Mouse (Mus musculus) left cerebral cortex, postnatal 14 days (tissue): ENCODE results near the gene Tubb2a. TPM values are rescaled to one million over a fixed set of nuclear protein-coding genes. Genes with fewer than 3 reads are reported as not detected.
"Not testable (repeated sequence)": the region's sequence is repeated elsewhere in the genome, so short reads cannot be mapped to it uniquely, and the experiment has no call there.

Experiments
- DNase-seq, 2 experiments: peaks; one replicate each; pipeline ENCODE4 v3.0.0; 2021 to 2022; ENCODE audit warnings: low spot score in 2 of 2, mixed read lengths in 1 of 2
- intact Hi-C: fragments of 180-260 bp; cut with DNase I; formaldehyde crosslinking; loops from one replicate; pipeline ENCODE4 v1.15.1; 2025
- total RNA-seq, 2 experiments: library from RNA; stranded (reverse); gene quantifications; 2 replicates each; pipeline ENCODE4 v1.2.3; 2021

Gene Tubb2a
- total RNA-seq, 2 experiments from 2014 or later, result 1,973 to 2,002 TPM

DNA sequence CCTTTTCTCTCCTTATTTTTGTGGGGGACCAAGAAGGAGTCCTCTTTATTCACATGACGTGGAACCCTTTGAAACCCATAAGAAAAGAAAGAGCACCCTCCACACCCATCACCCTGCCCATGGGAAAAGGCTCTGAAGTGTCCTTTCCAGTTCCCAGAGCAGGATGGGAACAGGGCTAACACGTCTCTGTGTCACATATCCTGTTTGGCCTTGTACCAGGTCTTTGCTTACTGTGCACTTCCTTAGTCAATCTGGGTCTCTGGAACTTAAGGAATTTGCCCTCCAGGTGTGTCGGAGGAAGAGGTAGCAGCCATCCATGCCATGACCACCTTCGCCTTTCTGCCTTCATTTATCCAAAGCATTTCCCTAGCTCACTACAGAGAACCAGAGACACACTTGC is 18.6 kb upstream of the Tubb2a start:
- DNase-seq, result no peak
- intact Hi-C loops, result loop anchor here (5.0 kb wide), 1 partner anchor 36 kb away; the partner anchor contains the start of gene Tubb2b

DNA sequence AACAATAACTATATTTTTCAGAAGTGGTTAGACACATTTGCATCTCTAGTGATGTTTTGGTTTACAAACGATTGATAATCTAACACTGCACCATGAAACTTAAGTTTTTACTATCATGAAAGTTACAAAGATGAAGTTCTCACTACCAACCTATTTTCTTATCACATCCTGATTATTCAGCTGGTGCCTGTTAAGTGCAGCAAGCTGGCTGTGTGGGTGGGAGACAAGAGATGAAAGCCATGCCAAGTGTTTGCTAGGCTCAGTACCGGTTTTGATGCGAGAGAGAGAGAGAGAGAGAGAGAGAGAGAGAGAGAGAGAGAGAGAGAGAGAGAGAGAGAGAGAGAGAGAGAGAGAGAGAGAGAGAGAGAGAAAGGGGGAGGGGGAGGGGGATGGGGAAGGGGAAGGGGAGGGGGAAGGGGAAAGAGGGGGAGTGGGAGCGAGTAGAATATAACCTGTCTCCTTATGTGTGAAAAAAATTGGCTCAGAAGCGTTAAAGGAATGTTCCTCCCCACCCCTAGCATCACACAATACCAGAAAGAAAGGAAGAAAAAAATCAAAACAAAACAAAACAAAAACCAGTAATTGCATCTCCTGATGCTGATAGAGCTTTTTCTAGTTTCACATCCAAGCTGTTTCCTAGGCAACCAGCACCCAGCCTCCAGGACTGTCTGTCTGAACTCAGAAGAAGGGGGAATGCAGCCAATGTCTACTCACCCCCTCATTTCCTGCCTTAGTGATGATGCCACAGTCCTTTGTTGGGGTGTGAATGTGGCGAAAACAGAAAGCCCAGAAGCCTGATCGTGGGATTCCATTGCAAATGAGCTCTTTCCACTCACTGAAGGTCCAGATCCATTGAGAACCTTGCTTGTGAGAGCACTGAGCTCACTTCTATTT is 18.0 kb upstream of the Tubb2a start:
- intact Hi-C loops, result loop anchor here (5.0 kb wide), 1 partner anchor 37 kb away; the partner anchor contains the start of gene Tubb2b
- DNase-seq, result peak; percentile 80 to 95

- intact Hi-C loops, result no loop called here
- DNase-seq, result no peak
Measured at GRCm38 (mm10) chr13:34089358-34089757, 11.6 kb upstream of the Tubb2a start.

DNA sequence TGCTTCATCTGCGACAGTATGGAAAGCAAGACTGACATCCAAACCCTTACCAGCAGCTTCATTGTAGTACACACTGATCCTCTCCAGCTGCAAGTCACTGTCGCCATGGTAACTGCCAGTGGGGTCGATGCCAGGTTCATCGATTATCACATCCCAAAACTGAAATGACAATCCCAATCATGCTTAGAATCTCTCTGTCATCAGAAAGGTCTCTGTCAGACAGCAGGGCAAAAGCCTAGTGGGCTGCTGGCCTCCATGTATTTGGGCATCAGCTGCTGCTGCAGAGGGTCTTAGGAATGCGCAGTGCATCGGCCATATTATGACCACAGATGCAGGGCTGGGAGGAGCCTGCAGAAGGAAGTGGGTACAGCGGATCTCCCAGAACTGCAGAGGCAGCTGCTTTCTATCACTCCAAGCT is 11.1 kb upstream of the Tubb2a start:
- intact Hi-C loops, result no loop called here

GRCm38 (mm10) chr13:34088201-34088649 is 10.4 kb upstream of the Tubb2a start:
- DNase-seq, intact Hi-C loops: not testable (repeated sequence)

More for the DNA sequence above, 11.1 kb upstream of the Tubb2a start:
- peak in 1 of 2 experiments; percentile 45 for DNase-seq

DNA sequence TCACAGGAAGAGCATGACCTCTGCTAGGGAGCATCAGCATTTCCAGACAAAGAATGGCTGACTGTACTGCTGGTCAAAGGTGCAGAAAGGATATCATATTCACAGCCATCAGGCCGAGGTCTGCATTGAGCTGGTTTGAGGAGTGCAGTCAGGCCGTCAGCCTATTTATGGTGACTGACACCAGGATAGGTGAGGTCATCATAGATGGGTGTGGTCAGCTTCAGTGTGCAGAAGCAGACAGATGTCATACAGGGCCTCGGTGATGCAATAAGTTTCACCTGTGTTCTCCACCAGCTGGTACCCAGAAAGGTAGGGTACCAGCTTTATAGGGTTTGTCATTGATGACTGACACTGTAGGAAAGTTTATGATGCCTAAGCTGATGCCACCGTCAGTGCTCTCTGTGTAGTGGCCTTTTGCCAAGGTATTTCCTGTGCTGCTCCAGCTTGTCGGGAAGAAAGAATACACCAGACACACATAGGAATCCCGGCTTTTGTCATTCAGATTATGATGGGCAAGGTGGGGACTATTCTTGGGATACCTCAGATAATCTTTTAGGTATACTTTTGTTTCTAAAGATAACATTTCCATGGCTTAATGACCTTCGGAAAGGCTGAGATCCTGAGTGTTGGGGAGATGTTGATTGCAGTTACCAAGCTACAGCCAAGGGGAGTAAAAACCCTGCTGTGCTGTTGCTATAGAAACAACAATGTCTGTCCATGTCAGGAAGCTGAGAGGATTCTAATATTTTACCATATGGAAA is 9.4 kb upstream of the Tubb2a start:
- intact Hi-C loops, result no loop called here
- no peak for DNase-seq

DNA sequence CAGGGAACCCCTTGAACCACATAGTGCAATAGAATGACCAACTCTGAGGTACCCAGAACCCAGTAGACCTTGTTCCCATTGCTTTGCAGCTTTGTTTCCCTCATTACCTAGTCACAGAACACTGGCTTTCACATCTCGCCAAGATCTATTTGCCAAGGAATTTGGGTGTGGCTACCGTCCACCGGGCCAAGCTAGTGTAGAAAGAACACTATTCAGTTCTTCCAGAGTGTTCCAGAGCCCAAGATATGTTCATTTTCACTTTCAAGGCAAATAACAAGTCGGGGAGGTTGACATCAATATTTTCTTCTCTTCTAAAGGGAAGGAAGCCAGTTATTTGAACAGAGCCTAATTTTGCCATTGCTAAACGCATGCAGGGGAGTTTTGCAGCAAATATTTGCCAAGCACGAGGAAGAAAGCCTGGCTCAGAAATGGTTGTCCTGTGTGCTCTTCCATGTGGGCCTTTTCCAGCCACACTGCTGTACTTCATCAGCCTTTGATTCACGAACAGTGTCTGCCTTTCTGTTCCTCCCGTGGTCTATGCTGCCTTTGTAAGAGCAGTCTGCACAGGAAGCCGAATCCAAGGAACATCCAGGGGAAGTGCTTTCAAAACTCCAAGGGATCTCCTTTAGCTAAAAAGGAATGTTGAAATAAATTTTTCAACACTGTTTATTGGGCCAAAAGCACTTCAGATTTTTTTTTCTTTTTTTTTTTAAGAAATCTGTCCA is 6.4 kb upstream of the Tubb2a start:
- no peak for DNase-seq
- intact Hi-C loops, result no loop called here

- intact Hi-C loops, result no loop called here
Measured at GRCm38 (mm10) chr13:34081926-34082325, 4.1 kb upstream of the Tubb2a start.

GRCm38 (mm10) chr13:34079801-34080200 is 2.0 kb upstream of the Tubb2a start:
- DNase-seq, result no peak

More at GRCm38 (mm10) chr13:34081926-34082325, 4.1 kb upstream of the Tubb2a start:
- DNase-seq, result no peak

GRCm38 (mm10) chr13:34078500-34079280 is 883 bp upstream of the Tubb2a start:
- intact Hi-C loops, result loop anchor here (2.0 kb wide), 1 partner anchor 50 kb away; no protein-coding TSS in a partner anchor
- no peak for DNase-seq

More at GRCm38 (mm10) chr13:34079801-34080200, 2.0 kb upstream of the Tubb2a start:
- intact Hi-C loops, result loop anchor here (2.0 kb wide), 1 partner anchor 49 kb away; no protein-coding TSS in a partner anchor

DNA sequence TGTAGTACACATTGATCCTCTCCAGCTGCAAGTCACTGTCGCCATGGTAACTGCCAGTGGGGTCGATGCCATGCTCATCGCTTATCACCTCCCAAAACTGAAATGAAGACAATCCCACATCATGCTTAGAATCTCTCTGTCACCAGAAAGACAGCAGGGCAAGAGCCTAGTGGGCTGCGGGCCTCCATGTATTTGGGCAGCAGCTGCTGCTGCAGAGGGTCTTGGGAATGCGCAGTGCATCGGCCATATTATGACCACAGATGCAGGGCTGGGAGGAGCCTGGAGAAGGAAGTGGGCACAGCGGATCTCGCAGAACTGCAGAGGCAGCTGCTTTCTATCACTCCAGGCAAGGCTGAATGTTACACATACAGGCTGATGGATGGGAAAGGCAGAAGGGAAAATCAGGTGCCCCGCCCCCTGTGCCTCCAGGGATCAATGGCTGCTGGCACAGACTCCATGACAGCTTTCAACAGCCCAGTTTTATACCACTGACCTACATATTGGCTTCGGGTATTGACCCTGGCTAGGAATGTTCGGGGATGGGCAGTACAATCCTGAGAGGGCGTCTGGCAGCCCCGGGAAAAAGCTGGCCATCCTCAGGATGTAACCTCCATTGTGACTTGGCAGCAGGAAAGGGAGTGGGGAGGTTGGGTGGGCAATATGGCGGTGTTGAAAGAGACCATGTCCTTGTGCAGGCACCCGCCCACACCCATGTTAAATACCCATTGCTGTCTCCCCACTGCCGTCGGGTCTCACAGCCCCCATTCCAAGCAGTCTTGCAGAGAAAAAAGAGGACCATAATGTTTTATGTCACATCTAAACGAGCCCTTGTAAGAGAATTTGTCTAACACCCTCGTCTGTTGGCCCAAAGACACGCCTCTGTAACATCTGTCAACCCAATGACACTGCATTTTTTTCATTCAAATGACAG is 981 bp downstream of the Tubb2a start:
- DNase-seq, result peak; percentile 64 to 78
- intact Hi-C loops, result loop anchor here (2.0 kb wide), 1 partner anchor 78 kb away; no protein-coding TSS in a partner anchor

GRCm38 (mm10) chr13:34075893-34076292 is 1.9 kb downstream of the Tubb2a start:
- not testable (repeated sequence) for DNase-seq
- intact Hi-C loops, result loop anchor here (2.0 kb wide), 1 partner anchor 79 kb away; no protein-coding TSS in a partner anchor

GRCm38 (mm10) chr13:34074441-34074840 is 3.4 kb downstream of the Tubb2a start:
- DNase-seq, intact Hi-C loops: not testable (repeated sequence)

DNA sequence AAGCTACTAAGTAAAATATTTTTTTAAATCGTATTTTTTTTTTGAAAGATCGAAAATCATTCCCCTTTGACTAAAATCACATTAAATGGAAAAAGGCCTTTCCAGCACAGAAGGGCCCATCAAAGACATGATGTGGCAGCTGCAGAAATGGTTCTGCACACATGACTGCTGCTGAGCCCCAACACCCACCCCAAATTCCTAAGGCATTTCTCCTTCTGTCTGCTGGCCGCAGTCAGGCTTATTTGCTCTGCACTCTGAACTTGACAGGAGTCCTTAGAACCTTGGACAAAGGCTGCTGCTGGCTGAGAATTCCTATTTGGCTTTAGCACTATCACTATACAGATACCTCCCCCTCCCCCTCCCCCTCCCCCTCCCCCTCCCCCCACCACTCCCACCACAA is 5.0 kb downstream of the Tubb2a start:
- DNase-seq, result no peak
- intact Hi-C loops, result no loop called here

GRCm38 (mm10) chr13:34071836-34072235 is 6.0 kb downstream of the Tubb2a start:
- DNase-seq, result no peak
- intact Hi-C loops, result no loop called here

DNA sequence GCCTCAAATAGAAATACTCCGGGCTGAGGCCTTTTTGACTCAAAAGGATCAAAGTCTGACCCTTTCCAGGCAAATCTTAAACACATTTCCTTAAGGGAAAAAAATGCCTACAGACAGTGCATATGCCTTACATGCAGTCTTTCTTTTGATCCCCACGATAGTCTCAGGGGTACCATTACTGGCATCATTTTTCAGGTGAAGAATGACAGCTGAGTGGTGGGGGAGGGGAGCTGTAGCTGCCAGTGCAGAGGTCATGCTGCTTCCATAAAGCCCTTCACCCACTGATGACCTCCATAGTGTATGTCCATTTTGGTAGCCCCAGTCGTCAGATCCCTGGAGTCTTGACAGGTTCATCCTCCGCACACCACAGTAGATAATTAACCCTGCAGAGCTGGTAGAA is 7.5 kb downstream of the Tubb2a start:
- intact Hi-C loops, result no loop called here

GRCm38 (mm10) chr13:34066351-34066750 is 11.5 kb downstream of the Tubb2a start:
- peak; percentile 73 to 84 for DNase-seq
- intact Hi-C loops, result no loop called here

More for the DNA sequence above, 7.5 kb downstream of the Tubb2a start:
- no peak for DNase-seq
